Mouse (Mus musculus) urinary bladder, postnatal 10 days (tissue): ENCODE results near the gene Scg2.

Experiments
- DNase-seq: peaks from one replicate; pipeline ENCODE4 v3.0.0; 2022; ENCODE audit warnings: low spot score

The Scg2 gene

DNA sequence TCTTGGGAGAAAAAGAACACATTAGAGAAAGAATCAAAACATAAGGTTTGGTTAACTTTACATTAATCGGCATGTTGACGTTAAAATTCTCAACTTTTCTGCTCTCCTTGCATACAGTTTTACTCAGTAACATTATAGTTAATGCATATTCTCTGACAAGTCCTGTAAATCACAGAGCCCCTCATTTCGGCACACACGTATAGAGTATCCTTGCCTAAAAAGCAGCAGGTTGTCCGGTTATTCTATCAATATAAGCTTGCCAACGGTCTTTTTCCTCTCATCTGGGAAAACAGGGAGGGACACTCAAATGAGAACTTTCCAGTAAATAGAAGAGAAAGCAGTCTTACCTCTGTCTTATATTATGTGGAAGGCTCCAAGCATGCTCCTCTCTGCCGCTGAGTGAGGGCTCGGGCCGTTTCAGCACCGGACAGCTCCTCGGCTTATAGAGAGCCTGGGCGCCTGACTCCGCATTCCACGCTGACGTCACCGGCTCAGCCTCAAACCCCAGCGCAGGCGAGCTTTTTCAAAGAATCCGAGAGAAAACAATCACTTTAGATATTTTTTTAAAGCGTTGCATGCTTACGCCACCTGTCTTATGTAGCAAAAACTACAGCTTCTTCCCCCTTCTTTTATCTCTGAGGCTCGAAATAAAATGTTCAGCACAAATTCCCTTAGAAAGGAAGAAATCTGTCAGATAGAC is at the start of gene Scg2:
Gene Scg2, minus strand, starts transcription at position 512 of the 700 bp plus-strand sequence.
- peak; percentile 45 for DNase-seq

DNA sequence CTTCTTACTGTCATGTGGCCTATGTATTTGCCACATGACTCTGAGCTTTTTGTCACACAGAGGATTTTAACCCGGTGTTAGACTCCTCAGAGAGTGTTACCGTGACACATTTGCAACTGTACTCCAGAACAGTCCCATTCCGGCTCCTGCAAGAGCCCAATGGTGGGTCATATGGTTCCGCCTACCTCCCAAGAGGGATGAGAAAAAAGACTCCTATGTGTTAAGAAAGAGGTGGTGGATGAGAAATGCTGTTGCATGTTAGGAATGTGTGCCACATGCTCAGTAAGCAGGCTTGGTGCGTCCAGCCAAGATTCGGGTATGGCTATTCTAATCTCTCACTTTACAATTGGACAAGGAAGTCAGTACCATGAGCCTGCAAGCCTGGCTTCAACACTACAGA is 45.6 kb upstream of the Scg2 start:
- no peak for DNase-seq

DNA sequence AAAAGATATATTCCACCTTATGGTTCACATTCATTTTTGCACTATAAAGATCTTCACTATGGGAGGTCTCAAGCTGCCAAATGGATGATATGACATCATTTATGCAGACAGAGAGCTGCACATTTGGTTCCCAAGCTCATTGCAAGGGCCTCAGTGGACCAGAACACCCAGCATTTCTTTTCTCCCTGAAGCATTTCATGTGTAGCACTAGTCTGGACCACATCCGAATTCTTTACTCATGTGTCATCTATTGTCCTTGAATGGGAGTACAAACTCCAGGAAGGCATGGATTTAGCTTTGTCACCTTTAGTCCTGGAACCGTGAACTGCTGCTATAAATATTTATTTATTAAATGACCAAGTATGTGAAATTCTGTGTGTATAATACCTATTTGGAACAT is 30.9 kb upstream of the Scg2 start:
- no peak for DNase-seq

DNA sequence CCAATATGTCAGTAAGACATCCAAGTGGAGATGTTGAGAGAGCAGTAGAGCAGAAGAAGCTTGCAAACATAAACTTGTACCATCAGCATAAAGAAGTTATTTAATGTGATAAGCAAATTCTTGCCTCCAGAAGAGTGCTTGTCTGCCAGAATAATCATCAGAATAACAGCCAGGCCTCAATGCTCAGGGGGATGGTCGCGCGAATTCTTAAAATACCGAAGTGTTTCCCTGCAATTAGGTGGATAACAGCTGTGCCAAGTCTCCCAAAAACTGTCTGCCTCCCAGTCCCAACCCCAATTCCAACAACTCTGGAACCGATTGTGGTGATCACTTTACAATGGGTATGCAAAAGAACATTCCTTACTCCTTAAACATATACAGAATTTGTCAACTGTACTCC is 30.0 kb upstream of the Scg2 start:
- no peak for DNase-seq

DNA sequence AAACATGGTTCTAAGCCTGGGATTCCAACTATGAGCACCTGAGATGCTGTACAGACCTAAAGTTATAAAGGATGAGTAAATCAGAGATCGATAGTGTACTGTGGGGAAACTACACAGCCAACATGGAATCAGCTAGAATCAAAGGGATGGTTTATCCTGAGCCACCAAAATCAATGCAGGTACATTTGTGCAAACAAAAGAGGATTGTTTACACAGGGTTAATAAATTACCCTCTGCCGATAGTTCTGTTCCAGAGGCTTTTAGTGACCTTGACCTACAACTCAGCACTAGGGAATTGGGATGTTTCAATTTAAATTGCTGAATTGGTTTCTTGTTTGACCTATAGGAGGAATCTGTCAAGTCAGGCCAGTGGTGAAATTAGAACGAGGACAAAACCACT is 26.7 kb upstream of the Scg2 start:
- DNase-seq = no peak

DNA sequence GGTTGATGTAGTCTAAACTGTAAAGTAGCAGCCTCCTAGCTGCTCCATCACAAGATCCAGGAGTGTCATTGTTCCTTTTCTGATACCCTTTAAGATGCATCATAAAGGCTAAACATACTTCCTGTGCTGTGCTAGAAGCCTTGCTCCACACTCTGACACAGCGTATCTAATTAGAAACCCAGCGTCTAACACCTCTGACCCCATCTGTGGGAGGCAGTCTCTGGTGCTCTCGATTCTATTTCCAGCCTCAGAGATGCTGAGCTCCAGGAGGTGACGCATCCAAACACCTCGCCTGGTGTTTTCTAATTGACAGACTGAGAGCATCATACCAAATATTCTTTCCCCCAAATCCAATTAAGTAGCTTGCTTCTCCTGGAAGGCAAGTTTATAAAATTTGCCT is 18.6 kb upstream of the Scg2 start:
- DNase-seq = no peak

DNA sequence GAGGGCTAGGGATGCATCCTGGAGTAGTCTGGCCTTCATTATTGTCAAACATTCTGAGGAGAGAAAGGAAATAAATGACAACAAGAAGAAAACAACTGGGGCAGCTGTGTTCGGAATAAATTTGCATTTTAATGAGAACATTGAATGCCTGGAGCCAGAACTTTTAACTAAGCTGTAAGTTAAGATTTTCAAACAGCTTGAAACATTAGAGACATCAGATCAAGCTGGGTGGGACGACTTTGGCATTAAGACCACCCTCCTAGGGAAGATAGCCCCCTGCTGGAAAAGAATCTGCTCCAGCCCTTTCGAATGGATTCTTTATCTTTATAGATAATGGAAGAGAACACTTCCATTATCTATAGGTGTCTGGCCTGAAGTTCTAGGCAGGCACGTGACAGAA is 14.2 kb upstream of the Scg2 start:
- no peak for DNase-seq

DNA sequence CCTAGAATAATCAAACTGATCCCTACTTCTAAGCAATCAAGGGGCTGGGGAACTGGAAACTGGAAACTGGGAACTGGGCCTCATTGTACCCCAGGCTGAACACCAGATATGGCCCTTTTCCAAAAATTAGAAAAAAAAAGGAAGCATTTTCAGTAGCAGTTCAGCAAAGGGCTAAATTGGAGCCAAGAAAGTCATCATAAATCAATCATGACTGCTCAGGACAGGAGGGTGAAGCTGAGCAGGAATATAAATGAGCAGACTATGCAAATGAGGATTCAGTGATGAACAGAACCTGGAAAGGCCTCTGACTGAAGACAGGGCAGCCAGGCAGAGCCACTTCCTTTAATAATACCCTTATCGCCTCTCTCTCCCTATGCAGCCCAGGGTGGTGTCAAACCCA is 12.4 kb upstream of the Scg2 start:
- DNase-seq = no peak

DNA sequence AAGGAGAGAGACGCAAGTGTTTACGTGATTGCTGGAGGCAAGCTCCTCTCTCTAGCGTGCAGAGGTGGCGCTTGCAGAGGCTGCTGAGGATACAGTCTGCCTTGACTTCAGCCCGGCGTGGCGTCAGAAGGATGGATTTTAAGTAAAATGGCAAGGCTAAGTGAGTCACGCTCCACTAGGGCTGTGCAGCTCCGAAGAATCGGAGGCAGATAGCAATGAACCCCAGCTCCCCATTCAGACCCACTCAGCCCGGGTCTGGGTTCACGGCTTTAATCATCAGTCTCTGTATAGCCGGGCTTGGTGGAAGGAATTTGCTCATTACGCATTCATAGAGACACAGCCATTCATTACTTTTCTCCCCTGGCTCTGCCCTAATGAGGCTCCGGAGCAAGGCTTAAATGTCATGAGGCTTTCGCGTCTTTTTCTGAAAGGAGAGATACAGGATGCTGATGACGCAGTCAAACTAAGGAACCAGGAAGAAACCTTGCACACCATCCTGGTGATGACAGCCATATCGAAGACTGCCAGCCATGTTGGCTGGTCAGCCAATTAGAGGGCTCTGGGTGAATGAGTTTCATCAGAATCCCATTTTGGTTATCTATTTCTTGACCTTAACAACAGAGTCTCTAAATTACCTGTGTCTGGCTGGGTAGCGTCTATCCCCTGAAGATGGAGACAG is 10.6 kb upstream of the Scg2 start:
- DNase-seq = no peak

DNA sequence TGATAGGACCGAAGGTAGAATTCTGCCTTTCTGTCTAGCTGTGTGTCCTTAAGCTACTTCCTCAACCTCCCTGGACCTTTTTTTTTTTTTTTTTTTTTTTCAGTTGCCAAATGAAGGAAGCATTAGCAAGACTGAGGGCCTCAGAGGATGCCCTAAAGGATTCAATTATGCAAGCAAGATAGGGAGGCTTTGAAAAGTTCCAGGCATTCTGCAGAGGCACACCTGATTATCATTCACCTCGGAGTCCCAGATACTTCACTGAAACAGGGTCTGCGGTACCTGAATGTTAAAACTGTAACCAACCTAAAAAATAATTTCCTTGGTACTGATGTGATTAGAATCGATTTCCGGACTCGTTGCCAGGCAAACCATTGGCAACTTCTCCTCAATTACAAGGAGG is 10.0 kb upstream of the Scg2 start:
- no peak for DNase-seq

DNA sequence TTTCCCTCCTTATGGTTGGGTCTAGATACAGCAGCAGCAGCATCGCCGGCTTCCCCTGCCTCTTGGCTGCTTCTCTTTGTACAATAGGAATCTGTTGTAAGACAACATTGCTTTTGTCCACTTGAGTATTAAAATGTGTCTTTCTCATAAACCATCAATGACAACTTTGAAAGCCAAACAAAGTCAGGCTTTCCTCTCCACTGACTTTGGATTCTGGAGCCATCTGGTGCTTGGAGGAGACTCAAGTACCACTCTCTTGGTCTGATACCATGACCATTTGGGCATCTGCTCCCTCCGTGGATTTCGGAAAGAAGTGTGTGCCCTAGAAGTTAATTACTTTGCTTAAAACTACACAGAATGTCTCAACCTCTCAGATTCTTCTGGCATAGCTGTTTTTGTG is 5.7 kb upstream of the Scg2 start:
- DNase-seq = no peak

DNA sequence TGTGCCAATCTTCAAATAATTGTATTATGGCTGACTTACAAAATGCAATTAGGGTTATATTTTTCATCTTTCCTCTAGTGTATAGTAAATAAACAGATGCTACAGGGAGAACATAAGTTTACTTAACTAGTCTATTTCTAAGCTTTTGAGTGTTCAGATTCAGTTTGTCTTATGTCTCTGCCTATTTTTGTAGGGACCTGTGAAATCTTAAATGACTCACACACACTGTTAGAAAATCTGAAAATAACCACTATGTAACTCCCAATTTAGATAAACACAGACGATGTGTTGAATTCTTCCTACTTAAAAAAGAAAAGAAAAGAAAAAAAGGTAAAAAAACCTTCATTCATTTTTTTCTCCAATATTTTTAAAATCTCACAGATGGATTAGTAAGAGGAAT is 2.2 kb downstream of the Scg2 start:
- no peak for DNase-seq

DNA sequence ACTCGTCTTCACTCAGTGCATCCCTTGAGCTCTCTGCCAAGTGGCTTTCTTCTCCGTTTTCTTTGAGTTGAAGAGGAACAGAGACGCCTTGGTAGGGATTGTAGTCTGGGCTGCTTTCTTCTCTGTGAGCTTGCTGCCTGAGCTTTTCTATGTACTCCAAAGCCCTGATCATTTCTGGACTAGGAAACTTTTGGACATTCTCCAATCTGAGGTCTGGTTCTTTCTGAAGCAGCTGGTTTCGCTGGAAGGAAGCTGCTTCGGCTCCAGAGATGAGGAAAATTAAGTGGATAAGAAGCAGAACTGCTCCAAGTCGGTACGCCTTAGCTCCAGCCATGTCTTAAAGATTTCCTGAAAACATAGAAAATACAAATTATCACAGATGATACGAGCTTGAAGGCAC is 3.2 kb downstream of the Scg2 start:
- DNase-seq = no peak

DNA sequence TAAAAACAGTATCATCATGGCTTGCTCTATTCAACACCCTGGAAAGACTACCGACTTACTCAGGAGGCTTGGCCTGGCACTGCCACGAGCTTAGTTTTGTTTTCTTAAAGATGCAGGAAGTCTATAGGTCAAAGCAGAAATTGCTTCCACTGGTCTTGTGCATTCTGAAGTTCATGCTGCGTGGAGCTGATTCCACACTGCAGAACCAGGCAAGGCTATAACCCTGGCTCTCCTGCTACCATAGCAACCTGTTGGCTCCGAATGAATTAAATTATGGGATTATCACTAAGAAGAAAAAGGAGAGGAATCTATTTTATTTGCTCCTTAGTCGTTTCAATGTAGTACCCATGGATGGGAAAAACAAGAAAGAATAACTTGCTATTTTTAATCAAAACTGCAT is 10.9 kb downstream of the Scg2 start:
- no peak for DNase-seq

DNA sequence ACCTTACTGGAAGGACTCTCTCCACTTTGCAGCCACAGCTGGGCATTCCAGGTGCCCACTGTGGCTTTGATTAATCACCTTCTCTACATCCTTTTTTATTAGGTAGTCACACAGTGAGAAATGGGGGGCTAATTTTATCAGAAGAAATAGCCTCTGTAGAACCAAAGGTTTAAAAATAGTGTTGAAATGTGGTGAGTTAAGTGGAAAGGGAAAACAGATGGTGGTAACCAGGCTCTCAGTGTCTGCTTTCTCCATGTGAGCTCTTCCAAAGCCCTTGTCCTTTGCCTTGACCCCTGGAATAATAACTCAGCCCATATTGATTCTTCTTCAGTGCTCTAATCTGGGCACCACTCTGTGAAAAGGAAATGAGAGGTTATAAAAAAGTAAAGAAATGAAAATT is 24.4 kb downstream of the Scg2 start:
- no peak for DNase-seq

DNA sequence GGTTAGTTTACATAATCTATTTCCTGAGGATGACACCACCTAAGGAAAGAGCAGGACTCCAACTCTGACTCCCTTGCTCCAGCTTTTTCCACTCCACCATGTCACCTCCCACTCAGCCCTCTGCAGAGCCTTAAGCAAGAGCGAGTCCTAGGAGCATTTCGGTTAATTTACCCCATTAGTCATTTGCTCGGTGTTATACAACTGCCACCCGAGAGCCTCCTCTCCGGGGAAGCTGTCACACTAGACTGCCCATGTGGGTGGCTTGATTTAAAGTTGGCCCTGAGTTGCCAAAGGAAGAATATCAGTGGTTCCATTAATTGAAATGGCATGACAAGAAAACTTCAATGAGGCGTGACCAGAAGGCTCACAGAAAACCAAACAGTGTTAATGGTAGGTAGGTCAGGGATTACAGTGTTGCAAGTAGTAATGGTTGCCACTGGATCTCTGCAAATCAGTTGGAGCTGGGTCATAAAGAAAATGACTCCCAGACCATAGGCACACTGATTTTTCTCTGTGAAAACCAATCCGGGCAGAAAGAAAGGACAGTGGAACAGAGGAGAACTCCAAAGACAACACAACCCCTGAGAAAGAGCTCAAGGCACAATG is 33.5 kb downstream of the Scg2 start:
- DNase-seq = no peak

DNA sequence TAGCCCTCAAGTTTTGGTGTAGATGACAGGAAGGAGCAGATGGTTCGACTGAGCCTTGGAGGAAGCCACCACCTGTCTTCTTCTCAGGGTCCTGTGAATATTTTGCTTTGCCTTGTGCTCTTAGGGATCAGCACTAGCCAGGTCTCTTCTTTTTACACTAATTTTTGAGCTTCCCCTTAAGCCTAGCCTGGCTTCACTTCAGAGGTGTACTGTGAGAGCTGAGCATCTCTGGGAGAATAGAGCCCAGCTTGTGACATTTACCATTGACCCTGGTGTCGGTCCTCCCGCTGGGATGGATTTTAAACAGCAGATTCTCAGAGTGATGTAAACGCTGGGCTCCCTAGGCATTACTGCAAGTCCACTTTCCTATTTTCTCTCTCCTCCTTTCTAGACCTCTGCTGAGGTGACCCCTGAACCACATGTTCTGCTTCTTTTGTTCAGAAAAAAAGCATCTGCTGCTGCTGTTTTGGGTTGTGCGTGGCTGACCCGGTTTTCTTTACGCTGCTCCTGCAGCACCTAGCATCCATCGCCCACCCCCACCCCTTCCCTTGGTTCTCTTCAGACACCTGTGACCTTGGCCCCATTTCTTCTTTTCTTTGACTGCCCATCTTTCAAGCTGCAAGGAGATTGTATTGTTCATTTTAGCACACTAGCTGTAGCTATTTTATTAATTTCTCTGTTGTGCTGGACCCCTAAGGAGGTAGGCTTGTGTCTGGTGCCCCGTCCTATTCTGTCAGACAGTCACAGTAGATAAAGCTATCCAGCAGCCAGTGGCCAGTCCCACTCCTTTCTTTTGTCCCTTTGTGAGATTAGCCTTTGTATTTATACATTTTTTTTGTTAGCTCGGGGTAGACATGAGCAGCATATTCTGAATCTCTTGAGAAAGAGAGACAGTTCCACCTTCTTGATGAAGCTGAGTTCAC is 38.6 kb downstream of the Scg2 start:
- no peak for DNase-seq

DNA sequence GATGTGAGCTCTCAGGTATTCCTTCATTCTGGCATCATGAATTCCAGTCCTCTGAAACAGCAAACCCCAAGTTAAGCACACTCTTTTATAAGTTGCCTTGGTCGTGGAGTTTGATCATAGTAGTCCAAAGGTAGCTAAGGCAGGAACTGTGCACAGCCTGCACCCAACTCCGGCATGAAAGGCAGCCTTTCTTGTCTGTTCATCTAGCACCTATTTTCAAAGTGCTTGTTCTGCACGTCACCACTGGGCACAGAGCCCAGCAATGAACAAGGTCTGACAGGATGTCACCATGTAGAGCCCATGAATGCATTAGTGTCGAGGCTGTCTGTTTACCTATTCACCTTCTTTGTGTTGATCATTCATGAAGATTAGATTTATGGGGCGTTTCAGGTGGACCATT is 39.6 kb downstream of the Scg2 start:
- DNase-seq = no peak
